Mouse (Mus musculus) monocyte, adult 5-6 weeks (primary cell): ENCODE measurements around the gene Zfp281. TPM values are rescaled to one million over a fixed set of nuclear protein-coding genes. Genes with fewer than 3 reads are reported as not detected.

ENCODE experiments used
- ATAC-seq: fragments of 153-309, 156-312 bp; replicated peaks from 2 replicates; pipeline ENCODE4 v1.8.0; 2017; ENCODE audit warnings: mild to moderate bottlenecking; ENCODE audit not compliant: low TSS enrichment, insufficient number of reproducible peaks, severe bottlenecking, poor library complexity, low FRiP score
- total RNA-seq: library from RNA; stranded (forward); fragments of 200-1000, 200-491, 200-594 nt; gene quantifications from 3 replicates; pipeline ENCODE4 v1.2.3, GENCODE M21; 2017

The Zfp281 gene
- 36.6 to 52.3 TPM (median 38.8 TPM) in 3 replicates for total RNA-seq

DNA sequence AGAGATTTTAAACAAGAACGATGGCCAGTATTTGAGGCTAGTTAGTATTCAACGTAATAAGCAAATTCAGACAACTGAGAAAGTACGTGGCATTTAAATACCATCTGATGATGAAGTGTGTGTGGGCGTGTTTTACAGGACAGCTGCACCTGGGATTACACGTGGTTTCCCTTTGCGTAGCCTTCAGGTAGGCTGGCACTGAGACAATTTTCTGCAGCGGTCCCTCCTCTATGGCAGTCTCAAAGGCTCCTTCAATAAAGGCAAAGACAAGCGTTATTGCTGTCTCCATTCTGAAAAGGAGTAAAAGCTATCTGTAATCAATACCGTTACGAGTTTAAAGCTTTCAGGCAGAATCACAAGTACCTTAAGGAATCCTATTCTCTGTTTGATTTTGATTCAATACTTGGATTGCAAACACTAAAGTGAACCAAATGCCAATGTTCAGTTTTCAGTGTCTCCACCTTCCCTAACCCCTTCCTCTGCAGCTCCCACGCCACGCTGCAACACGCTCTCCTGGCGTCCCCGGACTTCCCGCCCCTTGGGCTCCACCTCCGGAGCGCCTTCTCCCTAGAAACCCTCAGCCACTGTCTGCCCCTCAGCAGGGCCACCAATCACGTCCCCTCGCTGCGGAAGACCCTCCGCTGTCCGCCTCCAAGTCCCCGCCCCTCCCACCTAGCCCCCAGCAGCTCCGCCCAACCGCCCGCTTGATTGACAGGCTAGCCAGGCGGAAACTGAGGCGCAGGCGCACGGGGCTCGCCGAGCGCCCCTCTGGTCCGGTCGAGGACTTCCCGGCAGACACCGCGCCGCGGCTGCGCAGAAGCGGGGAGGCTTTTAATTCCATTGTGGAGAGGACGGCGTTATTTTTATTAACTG, at the start of gene Zfp281:
TSS of gene Zfp281 (plus strand) at position 756 of the 873 bp plus-strand sequence.
- ATAC-seq: peak; percentile 87

DNA sequence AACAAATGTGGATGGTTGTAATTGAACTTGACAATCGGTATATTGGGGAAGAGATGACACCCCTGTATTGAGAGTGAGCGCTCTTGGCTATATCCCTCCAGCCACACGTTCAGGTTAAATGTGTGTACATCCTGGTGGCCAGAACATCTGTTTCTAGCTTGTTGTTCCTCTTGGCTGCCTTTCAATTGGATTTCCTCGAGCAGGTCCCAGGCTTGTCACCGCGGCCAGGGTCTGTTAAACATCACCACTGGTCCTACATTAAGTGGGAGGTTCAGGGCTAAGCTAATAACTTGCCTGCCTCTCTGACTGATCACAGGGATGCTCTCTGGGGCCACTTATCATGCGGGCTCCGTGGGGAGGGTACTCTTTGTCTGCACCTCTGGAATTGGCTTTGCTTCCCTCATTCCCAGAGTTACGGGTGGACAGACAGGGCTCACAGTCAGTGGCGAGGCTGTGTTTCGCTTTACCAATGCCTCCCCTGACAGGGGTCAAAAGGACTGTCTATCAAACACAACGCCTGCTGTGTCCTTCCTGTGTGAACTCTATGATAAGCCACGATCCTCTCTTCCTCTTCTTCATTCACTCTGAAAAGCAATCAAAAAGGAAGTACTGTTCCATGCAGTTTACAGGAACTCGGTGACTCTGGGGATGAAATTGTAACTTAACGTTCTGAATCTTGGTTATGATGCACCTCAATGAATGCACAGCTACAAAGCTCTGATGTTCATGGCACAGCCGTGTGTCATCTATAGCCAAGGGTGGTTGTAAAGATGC, 46.6 kb upstream of the Zfp281 start:
- ATAC-seq: peak; percentile 70

DNA sequence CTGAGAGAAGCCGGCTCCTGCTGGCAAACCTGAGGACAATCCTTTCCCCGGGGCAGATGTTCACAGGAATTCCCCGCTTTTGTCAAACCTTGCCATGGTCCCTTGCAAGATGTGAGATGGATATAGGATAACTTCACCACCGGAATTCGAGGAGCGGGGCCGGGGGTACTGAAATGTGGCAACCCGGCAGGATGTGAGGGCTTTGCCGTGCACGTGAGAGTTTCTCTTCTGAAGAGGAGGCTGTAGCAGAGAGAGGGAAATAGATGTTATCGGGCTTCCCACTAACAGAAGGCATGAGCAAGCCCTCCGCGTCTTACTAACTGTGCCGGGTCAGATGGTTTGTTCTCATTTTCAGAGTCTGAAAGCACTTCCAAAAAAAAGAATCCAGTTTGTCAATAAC, 45.3 kb upstream of the Zfp281 start:
- no peak for ATAC-seq

DNA sequence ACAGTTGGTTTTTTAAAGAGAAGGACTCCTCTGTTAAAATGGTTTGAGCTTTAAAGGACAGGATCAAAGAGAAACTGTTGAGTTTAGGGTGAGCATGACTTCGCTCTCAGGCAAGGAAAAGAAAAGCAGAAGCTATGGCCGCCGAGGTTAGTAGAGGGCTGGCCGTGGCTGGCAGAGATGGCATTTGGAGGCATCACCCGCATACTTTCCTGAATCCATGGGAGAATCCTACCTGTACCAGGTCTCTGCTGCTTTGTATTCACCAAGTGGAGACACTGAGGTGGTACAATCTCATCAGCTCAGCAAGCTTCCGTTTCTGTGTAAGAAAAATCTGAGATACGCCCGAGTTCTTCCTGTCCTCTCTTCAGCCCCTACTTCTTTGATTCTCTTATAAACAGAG, 44.4 kb upstream of the Zfp281 start:
- ATAC-seq: no peak

DNA sequence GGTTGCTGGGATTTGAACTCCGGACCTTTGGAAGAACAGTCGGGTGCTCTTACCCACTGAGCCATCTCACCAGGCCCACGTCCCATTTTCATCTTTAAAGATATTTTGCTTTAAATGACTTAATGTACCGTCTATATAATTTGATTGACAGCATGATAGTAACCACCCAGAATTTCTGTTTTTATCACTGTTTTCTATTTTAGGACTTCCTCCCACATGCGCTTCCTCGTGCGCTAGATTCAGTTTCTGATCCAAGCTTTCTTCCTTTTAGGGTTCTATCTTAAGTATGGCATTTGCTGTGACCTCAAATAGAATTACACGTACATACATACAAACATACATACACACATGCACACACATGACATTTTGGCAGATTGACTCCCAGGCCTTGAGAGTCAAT, 42.9 kb upstream of the Zfp281 start:
- no peak for ATAC-seq

DNA sequence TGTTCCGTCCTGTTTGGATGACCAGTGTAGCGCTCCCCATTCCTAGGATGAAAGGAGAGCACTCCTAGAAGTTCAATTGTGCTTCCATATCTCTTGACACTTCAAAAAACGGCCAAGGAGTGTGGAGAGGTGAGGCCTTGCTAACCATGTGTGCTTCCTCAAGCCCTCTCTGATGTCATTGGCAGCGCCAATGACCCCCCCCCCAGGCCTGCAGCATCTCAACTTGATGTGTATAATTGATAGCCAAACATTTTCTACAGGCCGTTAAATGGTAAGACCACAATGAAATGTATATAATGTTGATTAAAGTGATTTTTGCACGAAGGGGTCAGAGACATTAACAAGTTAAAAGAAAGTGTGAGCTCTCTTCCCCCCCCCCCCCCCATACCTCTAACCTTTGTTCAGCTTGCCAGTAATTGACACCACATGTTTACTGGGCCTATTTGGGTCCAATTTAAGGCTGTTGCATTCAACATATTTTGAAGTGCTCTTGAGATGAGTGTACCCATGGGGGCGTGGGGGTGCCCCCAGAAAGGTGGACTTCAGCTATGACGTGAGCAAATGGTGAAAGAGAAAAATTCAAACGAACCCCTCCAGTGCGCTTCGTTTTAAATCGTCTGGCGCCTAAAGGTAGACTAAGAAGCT, 36.8 kb upstream of the Zfp281 start:
- ATAC-seq: no peak

DNA sequence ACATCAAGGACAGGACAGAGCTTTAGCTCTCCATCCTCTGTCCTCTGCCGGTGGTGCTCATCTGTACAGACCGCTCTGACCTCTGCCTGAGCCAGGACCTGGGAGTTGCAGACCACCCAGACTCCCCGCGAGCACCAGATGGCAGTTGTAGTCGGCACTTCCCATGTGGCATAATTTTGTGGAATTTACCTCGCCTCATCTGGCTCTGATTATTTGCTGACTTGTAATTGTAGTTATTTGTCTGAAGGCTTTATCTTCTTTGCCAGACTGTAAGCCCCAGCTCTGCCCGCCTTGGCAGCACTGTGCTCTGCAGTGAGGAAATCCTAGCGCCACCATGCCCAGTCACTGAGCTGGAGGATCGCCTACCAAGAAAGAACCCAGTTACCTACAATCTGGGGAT, 35.8 kb upstream of the Zfp281 start:
- ATAC-seq: no peak

DNA sequence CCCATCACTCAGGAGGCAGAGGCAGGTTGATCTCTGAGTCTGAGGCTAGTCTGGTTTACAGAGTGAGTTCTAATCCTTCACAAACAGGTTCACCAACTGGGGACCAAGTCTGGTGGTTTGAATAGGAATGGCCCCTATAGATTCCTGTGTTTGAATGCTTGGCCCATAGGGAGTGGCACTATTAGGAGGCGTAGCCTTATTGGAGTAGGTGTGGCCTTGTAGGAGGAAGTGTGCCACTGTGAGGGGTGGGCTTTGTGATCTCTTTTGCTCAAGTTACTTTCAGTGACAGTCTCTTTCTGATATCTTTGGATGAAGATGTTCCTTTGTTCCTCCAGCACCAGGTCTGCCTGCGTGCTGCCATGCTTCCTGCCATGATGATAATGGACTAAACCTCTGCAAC, 32.0 kb upstream of the Zfp281 start:
- ATAC-seq: no peak

DNA sequence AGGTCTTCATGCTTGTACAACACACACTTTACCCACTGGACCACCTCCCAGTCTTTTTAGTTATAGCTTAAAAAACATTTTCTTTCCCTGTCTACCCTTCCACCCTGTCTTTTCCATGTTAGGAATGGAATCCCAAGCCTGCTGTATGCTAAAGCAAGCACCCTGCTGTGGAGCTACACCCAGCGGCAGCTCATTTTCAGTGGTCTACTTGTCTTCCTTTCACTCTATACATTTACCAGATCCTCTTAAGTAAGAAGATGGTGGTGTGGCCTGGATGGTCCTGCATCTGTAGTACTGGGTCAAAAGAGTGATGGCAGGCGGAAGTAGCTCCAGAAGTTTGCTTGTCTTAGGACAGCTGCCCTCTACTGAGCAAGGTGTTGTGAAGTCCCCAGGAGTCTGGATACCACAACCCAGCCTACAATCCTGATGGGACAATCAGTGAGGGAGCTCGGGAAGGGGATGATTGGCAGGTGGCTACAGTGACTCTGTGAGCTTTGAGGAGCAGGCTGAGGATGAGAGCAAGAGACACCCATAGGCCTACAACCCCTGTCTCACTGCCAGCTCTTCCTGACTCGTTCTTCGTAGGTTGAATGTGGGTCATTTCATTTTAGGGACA, 30.4 kb upstream of the Zfp281 start:
- no peak for ATAC-seq

DNA sequence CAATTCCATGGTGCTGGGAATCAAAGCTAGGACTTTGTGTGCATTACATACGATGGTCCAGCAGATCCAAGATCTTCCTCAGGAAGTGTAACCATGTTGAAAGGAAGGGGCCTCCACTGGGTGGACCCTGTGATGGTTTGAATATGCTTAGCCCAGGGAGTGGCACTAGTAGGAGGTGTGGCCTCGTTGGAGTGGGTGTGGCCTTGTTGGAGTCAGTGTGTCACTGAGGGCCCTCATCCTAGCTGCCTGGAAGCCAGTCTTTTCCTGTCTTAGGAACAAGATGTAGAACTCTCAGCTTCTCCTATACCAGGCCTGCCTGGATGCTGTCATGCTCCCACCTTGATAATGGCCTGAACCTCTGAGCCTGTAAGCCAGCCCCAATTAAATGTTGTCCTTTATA, 27.9 kb upstream of the Zfp281 start:
- ATAC-seq: no peak

DNA sequence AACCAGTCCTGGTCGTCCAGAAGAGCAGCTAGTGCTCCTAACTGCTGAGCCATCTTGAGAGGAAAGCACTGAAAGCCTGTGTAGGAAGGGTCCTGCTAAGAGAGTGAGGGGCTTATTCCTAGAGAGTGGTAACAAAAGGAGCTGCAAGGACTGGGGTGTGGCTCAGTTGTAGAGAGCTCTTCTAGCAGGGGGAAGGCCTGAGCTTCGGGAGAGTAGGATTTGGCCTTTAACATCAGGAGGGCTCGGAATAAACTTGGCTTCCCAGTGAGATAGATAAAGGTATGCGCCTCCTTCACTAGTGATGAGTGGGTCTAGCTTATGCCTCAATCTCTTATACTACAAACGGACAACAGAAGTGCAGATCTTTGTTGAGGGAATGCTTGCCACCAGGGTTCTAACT, 26.4 kb upstream of the Zfp281 start:
- ATAC-seq: no peak

DNA sequence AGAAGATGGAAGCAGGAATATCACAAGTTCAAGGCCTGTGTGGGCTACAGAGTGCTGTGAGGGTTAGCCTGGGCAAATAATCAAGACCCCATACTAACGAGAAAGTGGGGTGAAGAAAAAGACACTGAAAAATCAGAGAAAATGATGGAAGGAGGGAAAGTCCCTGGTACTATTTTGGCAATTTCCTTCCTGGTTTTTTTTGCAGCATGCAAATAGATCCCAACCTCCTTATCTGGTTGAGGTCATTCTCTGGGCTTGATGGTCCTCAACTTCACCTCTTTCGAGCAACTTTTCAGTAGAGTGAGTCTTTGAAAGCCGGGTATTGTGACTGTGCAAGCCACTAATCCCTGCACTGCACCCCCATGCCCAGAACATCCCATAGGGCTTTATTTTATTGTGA, 24.6 kb upstream of the Zfp281 start:
- no peak for ATAC-seq

DNA sequence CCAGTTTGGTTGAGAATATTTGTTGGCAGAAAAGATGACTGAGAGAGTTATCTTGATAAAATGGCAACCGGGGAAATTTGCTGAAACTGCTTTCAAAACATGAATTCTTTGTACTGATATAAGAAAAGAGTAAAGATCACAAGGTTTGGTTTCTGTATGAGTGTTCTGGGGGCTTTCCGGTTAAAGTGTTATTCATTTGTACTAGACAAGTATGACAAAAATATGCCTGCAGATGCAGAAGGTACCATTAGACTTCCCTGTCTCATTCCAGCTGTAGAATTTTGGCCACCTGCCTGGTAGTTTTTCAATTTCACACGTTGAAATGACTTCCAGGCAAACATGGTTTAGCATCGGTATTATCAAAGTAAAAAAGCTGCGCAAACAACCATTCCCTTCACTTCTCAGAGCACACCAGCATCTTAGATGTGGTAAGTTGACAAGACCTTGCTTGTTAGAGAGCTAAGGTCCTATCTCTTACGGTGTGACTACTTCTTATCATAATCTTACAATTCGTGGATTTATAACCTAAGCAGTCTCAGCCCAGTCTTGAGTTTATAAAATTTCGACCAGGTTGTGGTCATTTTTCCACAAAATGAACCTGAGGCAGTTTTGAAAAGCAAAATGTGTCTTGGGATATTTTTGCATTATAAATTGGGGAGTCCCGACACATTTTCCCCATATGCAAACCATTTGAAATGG, 23.9 kb upstream of the Zfp281 start:
- no peak for ATAC-seq

DNA sequence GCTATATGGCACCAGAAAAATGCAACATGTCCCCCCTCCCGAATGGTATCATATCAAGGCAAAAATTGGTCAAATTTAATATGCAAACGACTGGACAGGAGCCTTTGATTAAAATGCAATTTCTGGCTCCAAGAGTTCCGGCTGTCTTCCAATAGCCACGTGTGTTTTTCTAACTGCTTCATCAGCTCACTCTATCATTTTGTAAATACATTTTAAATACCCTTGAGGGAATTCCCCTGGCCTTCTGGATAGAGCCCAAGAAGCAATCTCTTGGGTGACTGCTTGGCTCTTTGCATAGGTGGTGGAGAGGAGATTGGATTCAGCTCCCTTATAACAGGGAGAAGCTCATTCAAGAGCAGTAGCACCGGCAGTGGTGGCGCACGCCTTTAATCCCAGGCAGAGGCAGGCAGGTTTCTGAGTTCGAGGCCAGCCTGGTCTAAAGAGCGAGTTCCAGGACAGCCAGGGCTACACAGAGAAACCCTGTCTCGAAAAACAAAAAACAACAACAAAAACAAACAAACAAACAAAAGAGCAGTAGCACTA, 23.3 kb upstream of the Zfp281 start:
- no peak for ATAC-seq

DNA sequence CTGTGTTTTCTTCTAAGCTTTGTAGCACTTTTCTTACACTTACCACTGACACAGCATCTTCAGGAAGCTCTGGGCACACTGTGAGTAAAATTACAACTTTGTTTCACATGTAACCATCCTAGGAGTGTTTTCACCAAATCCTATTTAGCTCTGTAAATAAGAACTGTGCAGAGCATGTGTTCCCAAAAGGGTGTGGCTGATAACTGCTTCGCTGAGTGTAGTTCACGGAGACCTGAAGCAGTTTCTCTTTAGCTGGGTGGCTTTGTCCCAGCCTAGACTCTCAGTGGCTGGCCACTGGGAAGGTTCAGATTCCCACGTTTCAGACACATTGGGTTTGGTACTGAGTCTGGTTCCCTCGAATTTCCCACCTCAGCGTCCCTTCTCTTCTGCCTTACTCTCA, 22.4 kb upstream of the Zfp281 start:
- ATAC-seq: no peak

DNA sequence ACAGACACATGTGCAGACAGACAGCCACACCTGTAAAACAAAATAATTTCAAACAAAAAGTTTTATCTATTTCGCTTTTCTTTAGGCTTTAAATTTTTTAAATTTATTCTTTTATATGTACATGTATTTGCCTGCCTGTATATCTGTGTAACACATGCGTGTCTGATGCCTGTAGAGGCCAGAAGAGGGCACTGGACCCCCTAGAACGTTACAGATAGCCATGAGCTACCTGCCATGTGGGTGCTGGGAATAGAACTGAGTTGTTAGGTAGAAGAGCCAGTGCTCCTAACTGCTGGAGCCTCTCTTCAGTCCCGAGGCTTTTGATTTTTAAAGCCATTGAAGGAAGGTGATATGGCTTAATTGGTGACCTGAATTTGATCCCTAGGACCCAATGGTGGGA, 20.5 kb upstream of the Zfp281 start:
- no peak for ATAC-seq

DNA sequence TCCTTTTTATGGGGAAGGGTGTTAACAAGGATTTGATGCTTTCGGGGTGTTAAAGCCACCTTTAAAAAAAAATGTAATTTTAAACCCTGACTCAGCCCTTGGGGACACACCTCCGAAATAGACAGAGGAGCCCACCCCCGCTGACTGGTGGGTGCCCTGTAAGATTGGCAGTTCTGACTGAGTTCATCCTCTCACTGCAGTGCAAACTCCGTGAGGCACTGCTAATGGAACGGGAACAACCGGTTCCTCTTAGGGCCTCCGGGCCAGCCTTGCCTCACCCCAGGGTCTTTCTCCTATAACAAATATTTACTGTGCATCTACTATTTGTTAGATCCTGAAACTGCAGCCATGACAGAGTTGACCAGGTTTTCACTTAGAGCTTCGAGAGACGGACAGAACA, 18.9 kb upstream of the Zfp281 start:
- ATAC-seq: no peak

DNA sequence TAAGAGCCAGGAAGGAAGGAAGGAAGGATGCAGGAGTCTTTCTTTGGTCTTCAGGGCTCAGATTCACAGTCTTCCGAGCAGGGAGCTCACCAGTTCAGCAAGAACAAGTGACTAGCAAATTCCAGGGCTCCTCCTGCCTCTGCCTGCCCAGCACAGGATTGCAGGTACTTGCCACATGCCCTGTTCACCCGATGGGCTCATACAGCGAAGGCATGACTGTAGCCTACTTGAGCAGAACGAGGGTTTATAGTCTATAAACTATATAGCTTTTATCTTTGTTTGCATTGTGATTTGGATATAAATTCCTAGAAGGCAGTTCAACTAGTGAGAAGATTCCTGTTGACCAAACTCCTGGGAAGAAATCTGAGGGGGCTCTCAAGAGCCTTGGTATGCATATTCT, 18.4 kb upstream of the Zfp281 start:
- ATAC-seq: no peak
